Mouse (Mus musculus) fibroblast of lung, adult 2 months (primary cell): ENCODE results near the gene Cxcl16.
"Not testable (repeated sequence)": the region's sequence is repeated elsewhere in the genome, so short reads cannot be mapped to it uniquely, and the experiment has no call there.

Source experiments
- DNase-seq: peaks from one replicate; pipeline ENCODE4 v3.0.0-alpha.2; 2011; ENCODE audit warnings: low read depth

Gene Cxcl16

DNA sequence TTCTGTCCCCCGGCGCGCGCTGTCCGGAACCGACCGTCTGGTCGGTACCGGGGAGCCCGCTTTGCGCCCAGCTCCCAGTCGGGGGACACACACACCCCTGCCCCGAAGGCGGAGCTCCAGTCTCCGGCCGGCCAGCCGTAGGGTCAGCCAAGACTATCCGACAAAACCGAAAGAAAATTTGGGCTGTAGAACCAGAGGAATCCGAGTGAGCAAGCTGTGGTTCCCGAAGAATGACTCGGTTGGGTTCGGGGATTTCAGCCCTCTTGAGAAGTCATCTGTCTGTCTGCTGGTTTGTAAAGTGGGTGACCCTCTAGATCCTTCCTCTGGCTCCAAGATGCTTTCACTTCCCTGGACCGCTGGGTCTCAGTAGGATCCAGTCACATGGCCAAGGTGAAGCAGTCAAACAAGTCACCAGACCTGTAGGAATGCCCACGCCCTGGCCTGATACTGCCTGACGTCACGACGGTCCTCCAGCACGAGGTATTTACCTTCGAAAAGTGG, at the start of gene Cxcl16:
TSS of gene Cxcl16 (minus strand) at position 384 of the 501 bp plus-strand sequence.
- DNase-seq = no peak

GRCm38 (mm10) chr11:70506962-70507515, 47.3 kb upstream of the Cxcl16 start:
- no peak for DNase-seq

GRCm38 (mm10) chr11:70506385-70506784, 46.6 kb upstream of the Cxcl16 start:
- no peak for DNase-seq

GRCm38 (mm10) chr11:70504970-70505369, 45.2 kb upstream of the Cxcl16 start, which contains the start of gene Tm4sf5:
Gene Tm4sf5 (plus strand): TSS chr11:70505244.
- no peak for DNase-seq

DNA sequence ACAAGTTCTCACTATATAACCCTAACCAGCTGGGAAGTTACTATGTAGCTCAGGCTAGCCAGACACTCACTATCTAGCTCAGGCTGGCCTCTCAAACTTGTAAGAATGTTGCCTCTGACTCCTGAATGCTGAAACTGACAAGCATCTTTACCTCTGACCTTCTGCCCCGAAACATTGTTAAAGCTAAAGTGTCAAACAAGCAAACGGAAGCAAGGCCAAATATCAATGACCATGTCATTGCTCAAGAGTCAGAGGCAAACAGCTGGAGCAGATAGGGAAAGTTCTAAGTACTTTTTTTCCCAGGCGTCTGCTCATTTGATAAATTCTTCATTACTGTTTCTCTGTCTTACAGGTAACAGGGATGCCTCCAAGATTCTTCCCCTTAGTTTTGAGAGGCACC, 42.2 kb upstream of the Cxcl16 start:
- no peak for DNase-seq

- no peak for DNase-seq
These were observed 40.7 kb upstream of the Cxcl16 start for GRCm38 (mm10) chr11:70500476-70500812.

DNA sequence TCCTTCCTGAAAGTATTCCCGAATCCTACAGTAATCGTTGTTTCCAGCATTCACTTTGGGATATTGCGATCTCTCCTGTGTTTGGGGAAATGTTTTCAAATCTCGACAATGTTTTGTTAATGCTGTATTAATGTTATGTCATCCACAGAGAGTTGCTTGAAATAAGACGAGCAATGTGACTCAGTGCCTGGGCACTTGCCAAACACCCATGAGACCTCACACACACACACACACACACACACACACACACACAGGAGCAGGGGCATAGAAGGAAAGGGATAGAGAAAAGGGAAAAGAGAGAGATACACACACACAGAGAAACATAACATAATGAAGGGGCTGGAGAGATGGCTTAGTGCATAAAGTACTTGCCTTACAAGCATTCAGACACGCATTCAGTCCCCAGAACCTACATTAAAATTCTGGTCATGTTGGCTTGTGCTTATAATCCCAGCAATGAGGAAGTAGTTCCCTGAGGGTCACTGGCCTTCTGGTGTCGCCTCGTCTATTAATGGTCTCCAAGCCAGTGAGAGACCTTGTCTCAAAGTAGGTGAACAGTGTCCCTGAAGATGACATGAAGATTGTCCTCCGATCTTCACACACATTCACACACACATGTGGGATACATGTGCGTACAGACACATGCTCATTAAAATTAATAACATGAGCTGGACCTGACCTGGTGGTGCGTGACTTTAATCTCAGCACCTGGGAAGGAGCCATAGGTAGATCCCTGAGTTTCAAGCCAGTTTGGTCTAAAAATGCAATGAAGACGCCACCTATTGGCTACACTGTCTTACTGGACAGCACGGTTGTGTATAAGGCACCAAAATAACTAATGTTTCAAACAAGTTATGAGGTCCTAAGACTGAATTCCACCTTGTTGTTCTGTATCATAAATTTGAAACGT, 40.0 kb upstream of the Cxcl16 start:
- DNase-seq = no peak

- no peak for DNase-seq
These were observed 29.9 kb upstream of the Cxcl16 start for GRCm38 (mm10) chr11:70489684-70490083.

DNA sequence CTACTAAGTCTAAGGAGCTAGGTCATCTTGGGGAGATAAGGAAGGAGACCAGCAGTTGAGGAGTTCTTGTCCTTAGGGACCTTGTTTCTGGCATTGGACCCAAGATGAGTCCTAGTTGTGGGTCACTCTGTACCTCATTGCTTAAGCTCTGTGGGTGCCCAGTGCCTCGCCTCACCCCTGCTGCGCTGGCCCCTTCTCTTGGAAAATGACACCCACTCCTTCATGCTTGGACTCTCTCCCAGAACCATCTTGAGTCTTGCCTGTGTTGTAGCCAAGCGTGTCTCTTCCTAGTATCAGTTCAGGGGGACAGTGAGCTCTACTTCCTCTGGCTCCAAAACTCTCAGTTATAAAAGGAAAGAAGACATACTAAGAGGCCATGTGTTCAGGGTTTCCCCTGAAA, 29.4 kb upstream of the Cxcl16 start:
- DNase-seq = no peak

DNA sequence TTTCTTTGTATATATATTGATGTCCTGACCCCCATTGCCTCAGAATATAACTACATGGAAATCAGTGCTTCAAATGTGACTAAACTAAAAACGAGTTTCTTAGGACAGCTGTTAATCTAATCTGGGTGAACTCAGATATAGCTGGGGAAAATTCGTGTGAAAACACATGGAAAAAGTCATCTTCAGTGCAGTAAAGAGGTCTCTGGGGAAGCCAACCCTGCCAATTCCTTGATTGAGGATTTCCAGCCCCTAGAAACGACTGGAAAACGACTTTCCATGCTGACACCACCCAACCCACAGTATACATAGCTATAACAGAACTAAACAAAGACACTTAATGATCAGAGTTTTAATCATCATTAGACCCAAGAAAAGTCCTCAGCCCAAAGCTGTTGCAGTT, 28.0 kb upstream of the Cxcl16 start:
- no peak for DNase-seq

DNA sequence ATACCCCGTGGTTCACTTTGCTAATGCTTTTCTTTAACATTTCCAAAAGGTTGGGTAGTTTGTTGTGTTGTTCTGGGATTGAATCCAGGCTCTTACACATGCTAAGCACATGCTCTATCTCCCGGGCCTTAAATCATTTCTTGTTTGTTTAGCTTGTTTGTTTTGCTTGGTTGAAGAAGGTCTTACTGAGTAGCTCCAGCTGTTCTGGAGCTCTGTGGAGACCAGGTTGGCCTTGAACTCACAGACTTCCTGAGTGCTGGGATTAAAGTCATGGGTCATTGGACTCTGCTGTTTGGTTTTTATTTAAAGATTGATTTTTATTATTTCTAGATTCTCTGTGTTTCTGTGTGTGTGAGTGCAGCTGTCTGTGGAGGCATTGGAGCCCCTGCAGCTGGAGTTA, 25.7 kb upstream of the Cxcl16 start:
- no peak for DNase-seq

DNA sequence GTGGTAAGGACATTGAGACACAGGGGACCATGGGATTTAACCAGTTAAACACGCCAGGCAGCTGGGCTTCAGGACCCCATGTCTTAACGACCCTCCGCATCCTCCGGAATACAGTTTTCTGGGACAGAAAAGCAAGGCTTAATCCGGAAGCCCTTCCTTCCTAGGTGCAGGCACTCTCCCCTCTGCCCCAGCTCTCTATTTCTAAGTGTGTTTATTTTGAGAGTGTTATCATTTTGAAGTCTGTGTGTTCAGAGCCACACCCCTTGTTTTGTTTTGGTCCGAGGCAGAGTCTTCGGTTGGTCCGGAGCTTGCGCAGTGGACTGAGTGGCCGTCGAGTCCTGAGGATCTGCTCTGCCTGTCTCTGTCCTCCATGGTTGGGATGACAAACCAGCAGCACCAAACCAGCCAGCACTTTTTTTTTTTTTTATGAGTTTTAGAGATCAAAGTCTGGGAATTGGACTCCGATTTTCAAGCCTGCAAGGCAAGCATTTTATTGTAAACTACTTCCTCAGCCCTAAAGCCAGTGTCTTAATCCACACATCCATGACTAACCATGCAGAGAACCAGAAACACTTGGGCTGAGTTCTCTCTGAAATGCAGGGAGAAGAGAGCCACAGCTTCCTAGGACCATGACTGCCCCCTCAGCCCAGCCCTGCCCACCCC, 15.2 kb upstream of the Cxcl16 start:
- DNase-seq = no peak

DNA sequence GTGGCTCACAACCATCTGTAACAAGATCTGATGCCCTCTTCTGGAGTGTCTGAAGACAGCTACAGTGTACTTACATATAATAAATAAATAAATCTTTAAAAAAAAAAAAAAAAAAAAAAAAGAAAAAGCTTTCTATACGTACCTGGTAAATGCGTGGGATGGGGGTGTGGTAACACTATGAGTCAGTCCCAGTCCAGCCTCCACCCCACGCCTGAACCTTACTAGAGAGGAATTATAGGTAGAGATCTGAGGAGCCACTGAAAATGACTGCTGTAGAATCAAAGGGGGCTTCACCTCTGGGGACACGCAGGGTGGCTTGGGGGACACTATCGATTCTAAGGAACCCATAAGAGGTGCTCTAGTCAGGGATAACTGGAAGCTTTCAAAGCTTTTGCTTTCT, 13.5 kb upstream of the Cxcl16 start:
- not testable (repeated sequence) for DNase-seq

- no peak for DNase-seq
These were observed 12.9 kb upstream of the Cxcl16 start for GRCm38 (mm10) chr11:70472716-70473115.

DNA sequence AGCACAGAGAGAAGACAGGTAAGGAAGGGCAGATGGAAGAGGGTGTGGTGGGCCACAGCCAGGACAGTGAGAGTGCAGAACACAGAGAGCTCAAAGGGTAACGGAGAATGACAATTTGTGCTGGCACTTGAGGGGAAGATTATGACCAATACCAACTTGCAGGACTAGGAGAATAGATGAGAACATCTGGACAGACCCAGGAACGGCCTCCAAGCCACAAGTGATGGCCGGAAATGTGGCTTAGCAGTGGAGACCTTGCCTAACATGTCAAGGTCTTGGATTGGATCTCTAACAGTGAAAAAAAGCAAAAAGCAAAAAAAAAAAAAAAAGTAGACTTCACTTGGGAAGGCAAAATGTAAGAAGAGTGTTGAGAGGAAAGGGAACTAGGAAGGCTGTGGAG, 10.0 kb upstream of the Cxcl16 start:
- no peak for DNase-seq

DNA sequence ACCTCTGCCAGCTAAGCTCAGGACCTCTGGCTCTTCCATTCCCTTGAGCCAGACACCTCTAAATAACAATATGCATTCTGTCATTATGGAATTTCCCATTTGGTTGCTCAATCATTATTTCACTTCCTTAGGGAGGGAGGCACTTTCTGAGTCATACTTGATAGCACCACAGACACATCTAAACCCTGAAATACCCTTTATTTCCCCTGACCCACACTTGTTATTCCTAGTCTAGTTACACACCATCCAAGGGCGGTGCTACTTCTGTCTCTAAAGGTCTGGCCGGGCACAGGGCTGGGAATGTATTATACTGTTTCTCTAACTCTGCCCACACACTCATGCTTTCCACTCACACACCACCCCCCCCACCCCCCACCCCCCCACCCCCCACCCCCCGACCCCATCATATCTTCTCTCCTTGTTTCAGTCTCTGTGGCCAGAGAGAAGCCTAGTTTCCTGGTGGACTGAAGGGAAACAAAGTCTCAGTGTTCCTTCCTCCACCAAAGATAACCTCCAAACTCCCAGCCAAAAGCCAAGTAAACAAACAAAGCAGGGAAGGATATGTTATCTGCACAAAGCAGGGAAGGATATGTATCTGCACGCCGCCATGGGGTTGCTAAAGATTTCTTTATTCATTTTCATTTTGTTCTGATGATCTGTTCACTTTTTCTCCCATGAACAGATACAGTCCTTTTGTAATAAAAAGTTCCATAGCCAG, 8.3 kb upstream of the Cxcl16 start:
- no peak for DNase-seq

DNA sequence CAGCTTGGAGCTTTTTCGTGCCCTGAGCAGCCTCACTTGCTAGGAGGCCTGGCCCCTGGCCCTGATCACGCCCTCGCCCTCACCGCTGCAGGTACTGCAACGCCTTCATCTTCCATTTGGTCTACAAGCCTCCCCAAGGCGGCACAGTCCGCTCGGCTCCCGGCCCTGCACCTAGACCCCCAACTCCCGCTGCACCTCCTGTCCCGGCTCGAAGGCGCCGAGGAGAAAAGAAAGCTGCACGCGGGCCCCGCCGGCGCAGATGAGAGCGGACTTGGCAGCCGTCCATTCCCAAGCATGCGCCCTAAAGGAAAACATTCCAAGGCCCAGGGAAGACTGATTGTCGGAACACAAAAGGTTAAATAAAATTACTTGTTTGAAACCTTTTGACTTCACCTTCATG, 6.0 kb upstream of the Cxcl16 start:
- no peak for DNase-seq

DNA sequence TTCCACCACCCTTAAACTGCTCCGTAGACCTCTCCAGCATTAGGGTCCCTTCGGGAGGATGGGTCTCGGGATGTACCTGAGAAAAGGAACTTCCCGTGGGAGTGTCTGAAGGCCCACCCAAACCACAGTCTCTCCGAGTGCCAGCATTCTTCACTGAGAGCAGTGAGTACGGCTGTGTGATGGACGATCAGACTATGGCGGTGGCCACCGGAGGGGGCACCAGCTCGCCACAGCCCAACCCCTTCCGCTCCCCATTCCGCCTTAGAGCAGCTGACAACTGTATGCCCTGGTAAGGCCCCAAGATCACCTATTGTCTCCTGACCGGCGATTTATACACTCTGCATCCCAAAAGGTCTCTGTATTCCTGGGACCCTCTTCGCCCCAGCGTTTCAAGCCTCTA, 5.4 kb upstream of the Cxcl16 start:
- no peak for DNase-seq

DNA sequence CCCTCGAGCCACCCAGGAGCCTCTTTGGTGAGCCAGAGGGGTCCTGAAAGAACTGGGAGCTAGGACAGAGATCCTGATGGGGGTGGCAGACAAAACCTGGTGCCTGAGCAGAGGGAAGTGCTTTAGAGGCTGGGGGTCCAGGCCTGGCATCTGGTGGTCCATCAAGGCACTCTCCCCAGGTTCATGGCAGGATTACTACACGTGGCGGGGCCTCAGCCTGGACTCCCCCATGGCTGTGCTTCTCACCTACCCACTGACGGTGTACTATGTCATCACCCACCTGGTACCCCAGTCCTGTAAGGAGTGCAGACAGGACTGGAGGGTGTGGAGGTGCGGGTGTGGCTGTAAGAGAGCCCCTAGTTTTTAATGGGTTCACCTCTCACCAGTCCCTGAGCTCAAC, 4.2 kb upstream of the Cxcl16 start:
- no peak for DNase-seq

- DNase-seq = no peak
These were observed 840 bp downstream of the Cxcl16 start, which contains the start of gene Zmynd15 for GRCm38 (mm10) chr11:70458688-70459600. Gene Zmynd15 (plus strand): TSS chr11:70459433.
